Comparison of ENCODE assay signal across 9 mouse cellular contexts in the genomic region with DNA sequence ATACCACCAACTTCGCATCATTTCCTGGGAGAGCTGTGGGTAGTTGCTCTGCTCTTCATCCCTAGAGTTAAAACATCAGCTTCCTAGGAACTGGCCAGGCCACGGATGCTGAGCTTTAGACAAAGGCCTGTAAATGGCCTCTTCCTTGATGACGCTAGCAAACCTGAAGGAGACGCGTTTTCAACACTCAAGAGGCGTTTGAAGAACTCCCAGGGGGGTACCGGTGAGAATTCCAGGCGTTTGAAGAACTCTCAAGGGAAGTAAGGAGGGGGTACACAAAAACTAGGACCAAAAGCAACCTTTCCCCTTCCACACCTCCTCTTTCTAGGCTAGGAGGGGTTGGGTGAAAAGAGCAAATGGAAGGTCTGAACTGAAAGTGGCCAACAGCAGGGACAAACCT. TPM values are rescaled to one million over a fixed set of nuclear protein-coding genes. Genes with fewer than 3 reads are reported as not detected.
A peak's percentile ranks its signal among the peaks of the same experiment; 100 is the strongest.
DNase-seq lines count a peak whose midpoint lies in the region; ATAC-seq and TF ChIP-seq lines count a peak whose summit lies in the region.
"Had no signal": no experiment of that assay in that cellular context is flagged by ENCODE, and none has a peak within 500 bp of the region (broad histone marks: within the 10 kb centered on the region; RNA-seq: fewer than 3 reads in every experiment).

No protein-coding gene starts in this region.

- H3K27ac ChIP-seq in heart, adult 2 months: 0 out of 2 replicates have a peak overlapping the region, but pooled peaks have one; percentile 38
- no peak overlapping the region for H3K27ac ChIP-seq in spleen, adult 2 months (ENCODE audit: insufficient read depth, low read length)
- peak overlapping the region; percentile 49 for H3K27ac ChIP-seq in liver, embryonic 12.5 days

- no peaks in the 10 kb centered on the region for H3K36me3 ChIP-seq in heart, adult 2 months (ENCODE audit: control insufficient read depth, insufficient read depth, low read length)
- H3K36me3 ChIP-seq in spleen, adult 2 months (ENCODE audit: control insufficient read depth, insufficient read depth, low read length): no peaks in the 10 kb centered on the region
- H3K36me3 ChIP-seq in liver, embryonic 12.5 days: no peaks in the 10 kb centered on the region

- TF ChIP-seq CTCF in heart, adult 2 months (IDR thresholded peaks at IDR 0.05): no peak
- TF ChIP-seq CTCF in spleen, adult 2 months (IDR thresholded peaks at IDR 0.05; ENCODE audit: extremely low read depth, insufficient read depth, insufficient read length, insufficient replicate concordance): no peak

- H3K9me3 ChIP-seq in liver, embryonic 12.5 days (replicated peaks): no peaks in the 10 kb centered on the region

- intact Hi-C loops in heart, adult 2 months (cut with DNase I): no loop called here

- H3K4me2 ChIP-seq in liver, embryonic 12.5 days: peak overlapping the region; percentile 67

- WGBS in heart, adult 2 months: 10% methylated on average over 8 of the region's 8 CpGs
- 12% methylated on average over 8 of the region's 8 CpGs for WGBS in spleen, adult 2 months
- WGBS in liver, embryonic 12.5 days (ENCODE audit: insufficient replicate concordance): 7% methylated on average over 8 of the region's 8 CpGs

- no peak overlapping the region for H3K9ac ChIP-seq in heart, adult 2 months (ENCODE audit: low read depth, low read length)
- no peak overlapping the region for H3K9ac ChIP-seq in liver, embryonic 12.5 days

- H3K27me3 ChIP-seq in heart, adult 2 months (ENCODE audit: control insufficient read depth, insufficient read depth, low read length): no peaks in the 10 kb centered on the region; the same call in 1 of the 2 replicates
- peaks cover 5% of the 10 kb centered on the region for H3K27me3 ChIP-seq in spleen, adult 2 months (ENCODE audit: control insufficient read depth, insufficient read depth, low read length)
- H3K27me3 ChIP-seq in liver, embryonic 12.5 days (replicated peaks): peaks cover 51% of the 10 kb centered on the region

- H3K4me3 ChIP-seq in heart, adult 2 months: peak overlapping the region; percentile 52; the same call in 1 of the 2 replicates
- peak overlapping the region; percentile 11; the same call in 1 of the 2 replicates for H3K4me3 ChIP-seq in spleen, adult 2 months (ENCODE audit: extremely low read depth, insufficient read depth, insufficient read length)
- peak overlapping the region; percentile 57 for H3K4me3 ChIP-seq in liver, embryonic 12.5 days

- H3K79me2 ChIP-seq in heart, adult 2 months (replicated peaks; ENCODE audit: control insufficient read depth, insufficient read depth, low read length): no peaks in the 10 kb centered on the region

- no peak for ATAC-seq in liver, embryonic 12.5 days

- TF ChIP-seq EP300 in heart, adult 2 months (IDR thresholded peaks at IDR 0.05; ENCODE audit: insufficient read depth, low read depth, low read length): no peak

- H3K4me1 ChIP-seq in heart, adult 2 months (ENCODE audit: control insufficient read depth, insufficient read depth, low read length): peaks cover 6% of the 10 kb centered on the region
- H3K4me1 ChIP-seq in spleen, adult 2 months (ENCODE audit: control insufficient read depth, insufficient read depth, insufficient read length): no peaks in the 10 kb centered on the region
- peaks cover 46% of the 10 kb centered on the region for H3K4me1 ChIP-seq in liver, embryonic 12.5 days

- no peak for DNase-seq in heart, adult 2 months
- no peak for DNase-seq in heart, postnatal 4 days
- DNase-seq in spleen, adult 2 months (ENCODE audit: low read depth in 1 of 2, low spot score in 2 of 2): no peak
- no peak for DNase-seq in spleen, postnatal 14 days (ENCODE audit: low spot score in 2 of 2)
- no peak for DNase-seq in urinary bladder, postnatal 10 days (ENCODE audit: low spot score)
- DNase-seq in cerebellum, adult 9-10 months: no peak
- no peak for DNase-seq in layer of hippocampus, adult 18-20 months (ENCODE audit: low spot score in 2 of 2)
- DNase-seq: layer of hippocampus, postnatal 36 days had no signal

- no peak for TF ChIP-seq POLR2A in heart, adult 2 months (IDR thresholded peaks at IDR 0.05; ENCODE audit: insufficient read depth, low read depth, low read length)
- TF ChIP-seq POLR2A in spleen, adult 2 months (IDR thresholded peaks at IDR 0.05; ENCODE audit: low read depth, low read length): no peak

RNA-seq across cellular contexts. Expression of a gene that starts 1.5 kb away (rescaled TPM):
- 1 to 10 TPM; 7.4 to 7.9 TPM for total RNA-seq in heart, adult 2 months (2021)
- polyA plus RNA-seq in heart, adult 2 months (2012; rRNA removed): 6.3 and 11.5 TPM in 2 replicates
- total RNA-seq in heart, postnatal 4 days (2021): 10 to 100 TPM; 22.3 to 23.2 TPM
- 0.72 and 1.7 TPM in 2 replicates for polyA plus RNA-seq in spleen, adult 2 months (2012; rRNA removed)
- polyA plus RNA-seq in liver, embryonic 12.5 days (2016; fragmentation: Nextera tagmentation; extraction: Ambion mirVana): 36.1 and 37.0 TPM in 2 replicates
- total RNA-seq in layer of hippocampus, adult 18-20 months (2021): 1 to 10 TPM; 5.0 to 5.4 TPM
